Mouse (Mus musculus) neutrophil, adult 5-6 weeks (primary cell): Measurements from ENCODE around the gene Ephb4. TPM values are rescaled to one million over a fixed set of nuclear protein-coding genes. Genes with fewer than 3 reads are reported as not detected.
A peak's percentile ranks its signal among the peaks of the same experiment; 100 is the strongest.

ENCODE experiments used
- ATAC-seq: fragments of 151-379, 151-347 bp; 2 replicates; pipeline ENCODE4 v1.8.0; 2017; ENCODE audit warnings: mild to moderate bottlenecking, moderate TSS enrichment; ENCODE audit not compliant: insufficient number of reproducible peaks, poor library complexity, low FRiP score, severe bottlenecking; ENCODE audit errors: extremely low read depth
- total RNA-seq: library from RNA; stranded (forward); fragments of 200-1000 nt; gene quantifications from 2 replicates; pipeline ENCODE4 v1.2.3, GENCODE M21; 2017

Gene Ephb4
- total RNA-seq, 1 experiment from 2014 or later, result not detected

DNA sequence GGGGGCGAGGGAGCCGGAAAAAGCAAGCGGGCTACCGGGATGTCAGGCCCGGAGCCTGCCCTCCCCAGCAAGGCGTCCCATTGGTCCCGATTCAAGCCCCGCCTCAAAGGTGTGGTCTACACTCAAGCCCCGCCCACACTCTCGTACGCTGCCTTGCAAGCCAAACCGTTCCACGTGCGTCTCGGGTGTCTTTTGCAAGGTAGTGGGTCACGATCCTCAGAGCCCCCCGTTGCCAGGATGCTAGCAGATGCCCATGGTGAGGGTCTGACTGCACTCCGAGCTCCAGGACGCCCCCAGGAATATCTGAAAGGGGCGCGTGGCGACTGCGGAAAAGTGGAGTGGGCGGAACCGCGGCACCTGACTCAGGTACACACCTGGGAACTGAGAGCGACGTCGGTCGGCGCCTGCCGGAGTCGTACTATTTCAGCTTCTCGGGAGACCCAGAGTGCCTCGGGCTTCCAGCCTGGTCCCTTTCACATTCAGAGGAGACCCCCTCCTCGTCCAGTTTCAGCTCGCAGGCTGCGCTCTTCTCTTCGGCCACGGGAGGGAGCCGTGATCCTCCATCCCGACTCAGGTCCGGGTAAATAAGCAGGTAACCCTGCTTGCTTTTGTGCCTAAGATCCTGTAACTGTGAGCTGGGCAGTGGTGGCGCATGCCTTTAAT lies 16.3 kb upstream of the Ephb4 start, which contains the start of gene Slc12a9:
Gene Slc12a9 (minus strand): TSS at position 86 of the 663 bp plus-strand sequence.
- peak; percentile 92 for ATAC-seq

DNA sequence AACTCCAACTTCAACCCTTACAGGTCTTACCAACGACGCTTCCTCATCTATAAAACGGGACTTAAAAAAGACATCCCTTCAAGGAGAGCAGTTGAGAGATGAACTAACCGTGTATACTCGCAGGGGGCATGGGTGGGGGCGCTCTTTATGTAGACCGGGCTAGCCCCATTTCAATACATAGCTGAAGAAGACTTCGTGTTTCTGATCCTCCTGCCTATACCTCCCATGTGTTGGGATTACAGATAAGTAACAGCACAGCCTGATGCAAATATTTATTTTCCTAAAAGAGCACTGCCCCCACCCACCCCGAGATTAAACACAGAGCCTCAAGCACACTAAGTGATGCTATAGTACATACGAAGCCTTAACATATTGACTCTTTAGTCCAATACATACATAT lies 15.6 kb upstream of the Ephb4 start:
- ATAC-seq, result no peak

- no peak for ATAC-seq
These were observed 14.8 kb upstream of the Ephb4 start for GRCm38 (mm10) chr5:137335066-137335465.

- no peak for ATAC-seq
These were observed 12.7 kb upstream of the Ephb4 start for GRCm38 (mm10) chr5:137337190-137337589.

DNA sequence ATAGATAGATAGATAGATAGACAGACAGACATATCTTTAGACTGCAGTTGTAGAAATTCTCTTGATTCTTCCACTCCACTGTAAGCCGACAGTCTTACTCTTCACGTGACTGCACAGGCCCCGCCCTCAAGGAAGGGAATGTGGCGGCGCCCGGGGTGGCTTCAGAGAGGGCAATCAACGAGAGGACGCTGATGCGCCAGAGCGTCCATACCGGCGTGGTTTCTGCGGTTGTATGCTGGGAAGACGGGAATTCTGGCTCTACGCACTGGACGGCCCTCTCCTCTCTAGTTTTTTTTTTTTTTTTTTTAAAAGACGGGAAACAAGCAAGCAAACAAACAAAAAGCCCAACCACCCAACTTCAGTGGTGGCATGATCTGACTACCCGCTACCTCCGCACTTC lies 11.7 kb upstream of the Ephb4 start:
- peak; percentile 47; the same call in 1 of the 2 replicates for ATAC-seq

- ATAC-seq, result no peak
These were observed 11.1 kb upstream of the Ephb4 start for GRCm38 (mm10) chr5:137338663-137339289.

DNA sequence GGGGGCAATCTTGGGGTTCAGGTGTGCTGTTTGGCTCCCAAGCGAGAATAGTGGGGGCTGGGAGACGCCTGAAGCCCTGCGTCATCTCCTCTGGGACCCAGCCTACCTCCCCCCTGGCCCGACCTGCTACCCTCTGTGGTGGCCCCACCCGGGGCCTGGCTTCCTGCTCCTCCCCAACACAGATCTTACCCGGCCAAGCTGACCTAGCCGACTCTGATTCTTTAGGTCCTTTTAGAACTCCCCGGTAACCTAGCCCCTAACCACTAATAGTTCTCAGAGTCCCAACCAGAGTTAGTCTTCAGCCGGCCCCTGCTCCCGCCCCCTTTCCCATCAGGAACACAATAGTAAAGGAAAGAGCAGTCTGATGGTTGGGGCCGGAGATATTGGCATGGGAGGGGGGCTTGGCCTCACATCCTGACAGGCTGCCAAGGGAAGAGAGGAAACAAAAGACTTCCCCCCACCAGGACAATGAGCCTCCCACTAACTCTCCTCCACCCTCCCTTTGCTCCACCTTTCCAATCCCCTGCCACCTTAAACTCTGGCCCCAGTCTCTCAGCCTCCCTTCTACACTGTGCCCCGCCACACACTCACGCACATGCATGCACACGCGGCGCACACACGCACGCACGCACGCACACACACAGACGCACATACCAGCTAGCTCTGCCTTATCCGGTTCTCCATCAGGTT lies 10.5 kb upstream of the Ephb4 start:
- no peak for ATAC-seq

DNA sequence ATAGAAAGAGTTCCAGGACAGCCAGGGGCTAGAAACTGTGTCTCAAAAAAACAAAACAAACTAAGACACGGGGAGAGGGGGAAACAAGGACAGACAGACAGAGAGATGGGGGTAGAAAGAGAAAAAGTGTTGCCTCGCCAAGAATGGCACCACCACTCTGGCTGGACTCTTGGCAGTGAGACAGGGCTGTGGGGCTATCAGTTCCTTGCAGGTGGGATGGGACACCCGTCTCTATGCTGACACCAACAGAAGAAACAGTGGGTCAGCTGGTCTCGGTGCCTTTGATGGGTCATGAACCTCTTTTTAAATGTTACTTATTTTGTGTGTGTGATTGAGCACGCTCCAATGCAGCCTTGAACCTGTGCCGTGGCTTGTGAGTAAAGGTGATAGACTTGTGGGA lies 9.7 kb upstream of the Ephb4 start:
- no peak for ATAC-seq

DNA sequence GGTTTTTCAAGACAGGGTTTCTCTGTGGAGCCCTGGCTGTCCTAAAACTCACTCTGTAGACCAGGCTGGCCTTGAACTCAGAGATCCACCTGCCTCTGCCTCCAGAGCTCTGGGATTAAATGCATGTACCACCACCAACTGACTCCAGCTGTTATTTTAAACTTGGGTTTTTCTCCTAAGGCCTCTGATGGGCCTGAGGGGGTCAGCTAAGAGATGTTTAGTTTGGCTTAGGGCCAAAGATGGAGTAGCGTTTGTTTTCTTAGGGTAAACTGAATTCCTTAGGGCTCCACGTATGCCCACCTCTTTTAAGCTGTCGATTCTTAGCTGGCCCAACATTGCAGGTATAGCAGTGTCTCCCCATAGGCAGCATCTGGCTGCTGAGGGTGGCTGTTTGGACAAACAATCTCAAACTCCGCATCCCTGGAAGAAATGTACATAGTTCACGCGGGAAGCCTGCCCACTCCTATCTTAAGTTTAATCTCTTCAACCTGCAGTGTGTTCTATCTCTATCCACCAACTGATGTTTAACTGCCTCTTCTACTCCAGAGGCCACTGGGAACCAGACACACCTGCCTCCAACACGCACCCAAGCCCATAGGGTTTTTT lies 7.4 kb upstream of the Ephb4 start:
- no peak for ATAC-seq

GRCm38 (mm10) chr5:137343412-137343811 lies 6.5 kb upstream of the Ephb4 start:
- ATAC-seq, result no peak

DNA sequence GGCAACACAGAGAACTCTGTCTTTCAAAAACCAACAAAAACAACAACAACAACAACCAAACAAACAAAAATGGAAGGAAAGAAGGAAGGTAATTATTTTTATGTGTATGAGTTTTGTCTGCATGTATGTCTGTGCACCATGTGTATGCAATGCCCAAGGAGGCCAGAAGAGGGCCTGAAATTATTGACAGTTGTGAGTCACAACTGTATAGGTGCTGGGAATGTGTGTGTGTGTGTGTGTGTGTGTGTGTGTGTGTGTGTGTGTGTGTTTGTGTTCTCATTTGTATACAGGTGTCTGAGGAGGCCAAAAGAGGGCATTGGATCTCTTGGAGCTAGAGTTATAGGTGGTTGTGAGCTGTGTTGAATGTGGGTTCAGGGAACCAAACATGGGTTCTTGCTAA lies 6.0 kb upstream of the Ephb4 start:
- no peak for ATAC-seq

GRCm38 (mm10) chr5:137345821-137346220 lies 4.1 kb upstream of the Ephb4 start:
- ATAC-seq, result no peak

- no peak for ATAC-seq
These were observed 3.5 kb upstream of the Ephb4 start for GRCm38 (mm10) chr5:137346388-137346787.

GRCm38 (mm10) chr5:137346983-137347382 lies 2.9 kb upstream of the Ephb4 start:
- no peak for ATAC-seq

GRCm38 (mm10) chr5:137347856-137348255 lies 2.1 kb upstream of the Ephb4 start:
- no peak for ATAC-seq

DNA sequence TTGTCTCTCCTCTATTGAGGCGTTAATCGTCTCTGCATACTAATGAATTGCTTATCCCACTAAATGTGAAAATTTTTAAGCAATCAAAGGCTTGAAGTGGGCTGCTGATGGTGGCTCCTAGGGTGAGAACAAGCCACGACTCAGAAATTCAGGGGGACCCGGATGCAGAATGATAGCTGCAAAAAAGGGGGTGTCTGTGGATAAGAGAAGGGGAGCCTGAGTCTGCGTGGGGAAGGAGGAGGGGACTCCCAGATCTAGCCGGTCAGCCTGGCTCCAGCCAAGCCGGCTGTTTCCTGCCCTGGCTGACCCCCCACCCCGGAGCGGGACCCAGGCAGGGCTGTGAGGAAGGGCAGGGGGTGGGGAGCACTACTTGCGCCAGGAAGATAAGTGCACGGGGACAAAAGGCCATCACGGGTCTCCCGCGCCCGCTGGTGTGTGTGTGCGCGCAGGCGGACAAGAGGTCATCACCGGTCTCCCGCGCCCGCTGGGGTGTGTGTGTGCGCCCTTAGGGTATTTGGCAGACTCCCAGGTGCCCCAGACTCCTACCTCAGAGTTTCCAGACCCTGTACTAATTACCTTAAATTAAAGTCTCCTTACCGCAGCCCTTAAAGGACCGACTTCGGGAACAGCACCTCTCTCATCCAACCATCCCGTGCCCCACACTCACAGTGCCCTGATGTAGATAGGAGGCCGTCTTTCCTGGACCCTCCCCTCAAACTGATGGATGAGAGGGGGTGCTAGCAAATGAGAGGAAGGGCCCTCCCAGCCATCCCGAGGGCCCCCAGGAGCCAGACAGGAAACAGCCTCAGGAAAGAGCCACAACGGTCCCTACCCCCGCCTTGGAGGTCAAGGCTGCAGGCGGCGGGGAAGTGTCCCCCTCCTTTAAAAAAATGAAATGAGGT lies 1.2 kb upstream of the Ephb4 start:
- ATAC-seq, result no peak

DNA sequence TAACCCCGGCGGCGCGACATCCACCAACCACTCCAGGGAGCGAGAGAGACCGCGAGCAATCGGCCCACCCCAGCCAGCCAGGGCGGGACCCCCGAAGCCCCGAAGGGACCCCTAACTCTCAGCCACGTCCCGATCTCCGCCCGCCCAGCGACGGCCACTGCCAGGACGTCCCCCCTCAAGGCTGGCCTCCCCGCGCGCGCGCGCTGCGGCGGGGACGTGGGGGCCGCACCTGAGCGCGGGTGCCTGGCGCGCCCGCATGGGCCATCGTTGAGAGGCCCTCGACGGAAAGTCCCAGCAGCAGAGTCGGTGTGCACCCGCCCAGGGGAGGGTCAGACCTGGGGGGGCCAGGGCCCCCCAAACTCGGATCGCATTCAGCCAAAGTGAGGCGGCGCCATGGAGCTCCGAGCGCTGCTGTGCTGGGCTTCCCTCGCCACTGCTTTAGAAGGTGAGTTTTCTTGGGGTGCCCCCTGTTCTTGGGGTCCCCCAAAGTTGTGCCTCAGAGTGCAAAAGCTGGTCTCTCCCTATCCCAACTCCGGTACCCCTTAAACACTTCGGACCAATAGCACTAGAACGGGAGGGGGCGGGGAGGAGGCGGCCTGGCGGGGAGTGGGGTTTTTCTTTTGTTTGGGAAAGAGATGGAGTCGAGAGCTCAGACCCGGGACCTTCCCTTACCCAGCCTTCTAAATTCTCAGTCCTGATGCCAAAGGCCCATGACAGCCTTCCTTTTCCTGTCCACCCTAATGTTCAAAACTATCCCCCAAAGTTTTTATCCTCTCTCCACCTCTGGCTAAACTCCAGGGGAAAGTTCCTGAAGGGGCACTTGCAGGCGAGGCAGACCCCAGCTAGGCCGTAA lies 522 bp downstream of the Ephb4 start:
- no peak for ATAC-seq

DNA sequence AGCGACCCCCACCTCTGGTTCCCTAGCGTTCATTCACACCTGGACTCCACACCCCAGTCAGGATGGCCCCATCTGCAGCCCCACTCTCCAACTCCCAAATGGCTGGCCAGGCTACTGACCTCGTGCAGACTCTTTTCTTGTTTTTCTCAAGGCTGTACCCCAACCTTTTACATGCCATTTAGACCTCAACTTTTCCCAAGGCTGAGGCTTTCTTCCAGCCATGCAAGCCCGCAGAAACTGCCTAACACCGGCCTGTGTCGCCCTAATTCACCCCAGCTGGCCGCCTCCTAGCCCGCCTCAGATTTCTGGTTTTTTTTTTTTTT lies 1.1 kb downstream of the Ephb4 start:
- ATAC-seq, result no peak
